Mouse (Mus musculus) c-Kit-positive CD71-positive TER-119-positive erythroid progenitor cells, embryonic 14.5 days (primary cell): ENCODE results near the gene Bcl2l14.
A peak's percentile ranks its signal among the peaks of the same experiment; 100 is the strongest.

Experiments used
- DNase-seq: peaks from one replicate; pipeline ENCODE4 v3.0.0-alpha.2; 2013; ENCODE audit warnings: low spot score

Bcl2l14 gene

DNA sequence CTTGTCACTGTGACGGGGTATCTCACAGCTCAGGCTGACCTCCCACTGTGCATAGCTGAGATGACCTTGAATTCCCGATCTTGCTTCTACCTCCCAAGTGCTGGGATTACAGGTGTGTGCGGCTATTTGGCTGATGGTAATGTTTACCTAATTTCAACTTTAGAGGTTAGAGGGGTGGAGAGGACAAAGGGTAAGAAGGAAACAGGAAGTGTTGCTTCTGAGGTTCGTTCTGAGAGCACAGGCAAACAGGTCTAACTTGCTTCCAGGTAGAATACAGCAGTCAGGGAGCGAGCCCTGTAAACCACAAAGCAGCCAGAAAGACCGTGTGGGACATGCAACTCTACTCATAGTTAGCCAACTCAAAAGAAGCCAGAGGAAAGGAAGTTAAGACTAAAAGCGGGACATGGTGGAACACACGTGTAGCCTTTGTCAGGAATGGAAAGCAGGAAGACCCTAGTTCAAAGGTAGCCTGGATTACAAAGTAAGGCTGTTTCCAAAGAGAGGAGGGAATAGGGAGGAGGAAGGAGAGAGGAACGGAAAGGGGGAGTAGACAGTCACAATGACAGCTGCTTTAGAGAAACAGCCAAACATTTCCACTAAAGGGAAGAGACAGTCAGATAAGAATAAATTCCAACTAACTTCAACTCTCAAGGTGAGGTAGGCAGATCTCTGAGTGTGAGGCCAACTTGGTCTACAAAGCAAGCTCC lies 47.2 kb downstream of the Bcl2l14 start:
- no peak for DNase-seq

DNA sequence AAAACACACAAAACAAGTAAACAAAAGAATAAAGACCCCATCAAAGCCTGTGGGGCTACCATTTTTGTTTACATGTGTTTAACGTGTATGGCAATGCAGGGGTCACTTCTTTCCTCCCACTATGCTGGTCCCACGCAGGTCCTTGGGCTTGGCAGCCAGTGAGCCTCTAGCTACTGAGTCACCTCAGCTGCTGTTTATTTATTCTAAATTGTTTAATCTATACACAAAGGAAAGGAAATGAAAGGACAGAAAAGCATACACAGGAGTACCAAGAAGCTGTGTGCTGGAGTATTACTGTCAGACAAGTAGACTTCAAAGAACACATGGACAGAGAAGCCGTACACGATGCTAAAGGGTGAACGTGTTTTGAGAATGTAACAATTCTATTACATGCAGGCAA lies 47.8 kb downstream of the Bcl2l14 start:
- DNase-seq: no peak

DNA sequence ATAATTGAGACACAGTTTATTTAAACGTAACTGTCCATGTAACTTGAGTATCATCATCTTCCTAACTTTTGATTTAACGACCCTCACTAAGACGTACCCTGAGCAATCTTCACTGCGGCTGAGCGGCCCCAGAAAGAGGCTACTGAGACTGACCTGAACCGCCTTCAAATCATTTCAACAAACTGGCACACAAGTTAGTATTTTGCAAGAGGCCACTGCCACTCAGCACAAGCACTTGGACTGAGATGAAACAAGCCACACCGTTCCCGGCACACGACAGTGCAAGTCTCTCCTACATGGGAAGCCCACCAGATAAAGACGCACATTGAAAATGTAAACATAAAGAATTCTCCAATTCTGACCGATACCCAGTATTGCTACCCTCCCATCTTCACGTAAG lies 52.3 kb downstream of the Bcl2l14 start:
- DNase-seq: no peak

DNA sequence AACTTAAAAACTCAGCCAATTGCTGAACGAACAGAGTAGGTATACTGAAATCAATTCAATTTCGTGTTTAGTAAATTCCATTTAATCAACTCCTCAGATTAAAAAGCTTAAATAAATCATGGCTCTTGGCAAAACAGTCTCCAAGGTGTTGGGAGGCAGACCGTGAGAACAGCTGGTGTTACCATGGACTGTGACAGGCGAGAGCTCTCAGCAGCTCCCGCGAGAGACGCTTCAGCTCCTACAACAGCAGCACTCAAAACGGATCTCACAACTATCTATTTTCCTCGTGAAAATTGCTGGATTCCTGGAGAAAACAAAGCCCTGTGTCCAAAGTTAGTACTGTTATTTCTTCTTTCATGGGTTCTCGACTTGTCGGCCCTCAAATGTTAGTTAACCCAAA lies 53.8 kb downstream of the Bcl2l14 start:
- no peak for DNase-seq

DNA sequence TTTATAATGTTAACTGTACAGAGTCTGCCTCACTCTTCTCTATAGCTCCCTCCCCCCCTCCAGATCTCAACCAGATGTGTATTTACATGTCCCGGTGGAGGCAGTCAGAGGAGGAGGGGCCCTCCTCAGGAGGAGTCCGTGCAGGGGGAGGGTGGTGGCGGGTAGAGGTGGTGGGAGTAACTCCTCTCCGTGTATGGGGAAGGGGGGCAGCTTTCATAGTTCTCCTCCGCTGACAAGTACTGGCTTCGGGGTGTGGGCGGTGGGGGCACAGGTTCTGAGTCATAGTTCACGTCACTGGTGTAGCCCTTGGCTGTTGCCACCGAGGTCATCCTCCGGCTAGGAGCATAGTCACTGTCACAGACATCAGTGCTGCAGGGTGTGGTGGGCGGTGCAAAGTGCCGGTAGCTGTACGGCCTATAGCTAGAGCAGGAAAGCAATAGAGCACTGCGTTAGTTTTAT lies 54.6 kb downstream of the Bcl2l14 start:
- DNase-seq: no peak

DNA sequence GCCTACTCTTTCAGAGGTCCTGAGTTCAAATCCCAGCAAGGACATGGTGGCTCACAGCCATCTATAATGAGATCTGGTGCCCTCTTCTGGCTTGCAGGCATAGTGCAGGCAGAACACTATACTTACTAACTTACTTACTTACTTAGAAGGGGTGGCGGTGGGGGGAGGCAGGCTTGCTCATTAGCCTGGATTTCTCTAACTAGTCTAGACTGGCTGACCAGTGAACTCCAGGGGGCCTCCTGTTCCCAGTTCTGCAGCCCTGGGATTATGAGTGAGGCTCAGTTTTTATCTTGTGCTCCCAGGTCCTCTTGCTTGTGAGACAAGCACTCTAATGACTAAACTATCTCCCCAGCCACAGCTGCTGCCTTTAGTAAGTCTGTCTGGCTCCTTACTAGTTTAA lies 58.0 kb downstream of the Bcl2l14 start:
- DNase-seq: no peak

DNA sequence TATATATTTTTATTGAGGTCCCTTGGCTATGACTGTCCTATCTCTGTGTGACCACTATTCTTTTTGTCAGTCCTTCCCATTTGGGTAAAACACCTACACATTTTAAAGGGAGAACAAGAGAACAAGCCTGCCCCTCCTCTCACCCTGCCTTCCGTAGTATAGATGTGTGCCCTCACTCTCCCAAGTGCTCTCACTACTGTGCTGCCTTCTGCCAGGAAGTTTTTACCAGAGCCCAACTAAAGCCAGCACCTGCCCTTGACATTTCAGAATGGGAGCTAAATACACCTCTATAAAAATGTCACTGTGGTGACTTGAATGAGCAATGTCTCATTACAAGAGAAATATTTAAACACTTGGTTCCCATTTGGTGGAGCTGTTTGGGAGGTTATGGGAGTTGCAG lies 62.3 kb downstream of the Bcl2l14 start:
- DNase-seq: no peak

DNA sequence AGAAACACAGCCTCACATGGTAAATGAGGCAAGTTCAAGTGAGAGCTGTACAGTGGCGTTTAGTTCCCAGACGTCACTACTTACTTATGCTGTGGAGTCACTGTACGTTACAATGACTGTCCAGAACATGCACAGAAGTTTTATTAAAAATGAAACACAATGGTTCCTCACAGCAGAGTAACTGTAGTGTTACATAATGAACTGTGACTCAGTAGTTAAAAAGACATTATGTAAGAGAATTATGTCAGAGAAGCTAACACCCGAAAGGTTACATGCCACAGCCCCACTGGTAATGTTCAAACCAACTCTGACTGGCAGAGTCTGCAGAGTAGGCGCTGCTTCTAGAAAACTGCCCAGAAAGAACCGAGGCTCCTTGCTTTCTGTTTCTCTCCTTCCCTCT lies 65.1 kb downstream of the Bcl2l14 start:
- DNase-seq: no peak

DNA sequence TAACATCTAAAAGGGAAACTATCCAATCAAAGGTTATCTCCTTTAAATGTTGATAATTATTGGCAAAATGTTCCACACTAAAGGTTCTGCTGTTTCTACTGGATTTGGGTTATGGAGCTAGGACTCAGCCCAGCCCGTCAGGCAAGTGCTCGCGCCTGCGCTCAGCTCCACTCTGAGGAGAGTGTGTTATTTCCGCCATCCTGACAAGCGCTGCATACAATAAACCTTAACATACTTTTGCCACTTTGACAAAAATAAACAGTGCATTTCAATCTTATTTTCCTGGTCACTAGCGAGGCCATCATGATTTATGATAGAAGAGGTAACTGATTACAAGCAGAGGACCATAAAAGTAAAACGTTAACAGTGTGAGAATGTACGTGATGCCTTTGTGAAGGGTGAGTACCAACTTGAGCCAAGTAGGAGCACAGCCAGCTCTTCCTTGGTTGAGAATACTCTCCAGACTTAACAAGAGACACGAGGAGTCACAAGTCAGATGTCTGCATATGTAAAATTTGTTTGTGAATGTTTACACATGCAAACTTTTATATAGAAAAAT lies 70.6 kb downstream of the Bcl2l14 start:
- DNase-seq: no peak

DNA sequence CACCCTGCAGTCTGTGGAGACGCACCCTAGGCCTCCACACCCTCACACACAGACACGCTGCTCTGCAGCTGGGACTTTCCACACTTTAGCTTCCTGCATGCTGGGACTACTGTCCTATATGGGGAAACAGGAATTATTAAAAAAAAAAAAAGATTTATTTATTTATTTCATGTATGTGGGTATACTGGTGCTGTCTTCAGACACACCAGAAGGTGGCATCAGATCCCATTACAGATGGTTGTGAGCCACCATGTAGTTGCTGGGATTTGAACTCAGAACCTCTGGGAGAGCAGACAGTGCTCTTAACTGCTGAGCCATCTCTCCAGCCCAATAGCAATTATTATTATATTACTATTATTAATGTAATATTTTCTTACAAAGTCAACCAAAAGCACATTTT lies 73.2 kb downstream of the Bcl2l14 start:
- no peak for DNase-seq

DNA sequence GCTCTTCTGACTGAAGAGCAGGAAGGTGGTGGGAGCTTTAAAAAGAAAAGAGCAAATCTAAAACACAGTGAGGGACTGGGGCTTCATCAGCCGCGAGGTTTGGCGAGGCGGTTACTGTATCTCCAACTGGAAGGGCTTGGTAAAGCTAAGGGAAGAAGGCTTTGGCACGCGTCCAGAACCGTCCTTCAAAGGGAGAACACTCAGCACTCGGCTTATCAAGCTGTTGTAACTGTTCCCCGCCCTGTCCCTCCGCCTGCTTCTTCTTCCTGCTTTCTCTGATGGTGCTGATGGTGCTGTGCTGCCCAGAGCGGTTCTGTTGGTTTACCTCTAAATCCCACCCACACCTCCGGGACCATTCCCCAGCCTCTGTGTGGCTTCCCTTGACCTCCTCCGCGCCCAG lies 74.7 kb downstream of the Bcl2l14 start:
- peak; percentile 7 for DNase-seq

DNA sequence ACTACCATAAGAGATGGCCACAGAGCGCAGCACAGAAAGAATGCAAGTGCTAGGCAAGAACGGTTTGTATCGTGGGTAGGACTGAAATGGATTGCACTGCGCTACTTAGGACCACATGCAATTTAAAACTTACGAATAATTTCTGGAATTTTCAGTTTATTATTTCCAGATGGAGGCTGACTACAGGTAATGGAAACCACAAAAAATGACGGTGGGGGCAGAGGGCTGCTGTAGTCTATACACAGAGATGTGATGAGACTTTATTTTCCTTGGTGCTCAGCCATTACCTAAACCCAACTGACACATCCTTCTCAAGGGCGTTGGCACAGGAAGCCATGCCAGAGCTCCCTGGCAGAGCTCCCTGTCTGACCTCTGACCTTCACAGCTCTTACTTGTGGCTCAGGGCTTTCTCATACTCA lies 77.0 kb downstream of the Bcl2l14 start:
- no peak for DNase-seq

DNA sequence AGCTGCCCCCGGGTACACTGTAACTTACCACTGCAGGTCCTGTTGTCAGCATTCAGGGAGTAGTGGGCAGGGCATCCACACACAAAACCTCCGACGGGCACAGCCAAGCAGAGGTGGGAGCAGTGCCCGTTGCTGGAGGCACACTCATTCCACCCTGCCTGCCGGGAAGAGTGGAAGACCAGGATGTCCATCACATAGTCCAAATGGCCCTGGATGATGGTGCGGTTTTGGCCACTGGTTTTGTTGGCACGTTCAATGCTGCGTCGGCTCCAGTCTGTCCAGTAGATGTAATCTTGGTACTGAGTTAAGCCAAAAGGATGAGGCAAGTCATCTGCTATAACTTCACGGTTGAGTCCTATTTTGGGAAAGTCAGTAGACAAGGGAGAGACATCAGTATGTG lies 83.4 kb downstream of the Bcl2l14 start:
- no peak for DNase-seq

DNA sequence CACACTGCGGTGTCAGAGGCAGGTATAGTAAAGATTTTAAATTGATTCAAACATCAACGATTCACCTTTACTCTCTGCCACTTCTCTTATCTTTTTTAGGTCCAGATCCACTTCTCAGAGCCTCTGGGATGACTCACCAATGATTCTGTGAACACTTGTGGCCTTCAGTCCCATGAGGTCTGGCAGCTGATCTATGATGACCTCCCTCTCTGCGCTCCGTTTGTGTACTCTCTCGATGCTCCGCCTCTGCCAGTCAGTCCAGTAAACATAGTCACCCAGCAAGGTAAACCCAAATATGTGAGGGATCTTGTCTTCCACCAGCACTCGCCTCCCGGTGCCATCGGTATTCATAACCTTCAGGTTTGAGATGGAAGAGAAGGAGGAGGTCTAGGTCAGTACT lies 90.2 kb downstream of the Bcl2l14 start:
- no peak for DNase-seq
